Mouse (Mus musculus): ENCODE results near the gene Pip5k1b.

Gene Pip5k1b

DNA sequence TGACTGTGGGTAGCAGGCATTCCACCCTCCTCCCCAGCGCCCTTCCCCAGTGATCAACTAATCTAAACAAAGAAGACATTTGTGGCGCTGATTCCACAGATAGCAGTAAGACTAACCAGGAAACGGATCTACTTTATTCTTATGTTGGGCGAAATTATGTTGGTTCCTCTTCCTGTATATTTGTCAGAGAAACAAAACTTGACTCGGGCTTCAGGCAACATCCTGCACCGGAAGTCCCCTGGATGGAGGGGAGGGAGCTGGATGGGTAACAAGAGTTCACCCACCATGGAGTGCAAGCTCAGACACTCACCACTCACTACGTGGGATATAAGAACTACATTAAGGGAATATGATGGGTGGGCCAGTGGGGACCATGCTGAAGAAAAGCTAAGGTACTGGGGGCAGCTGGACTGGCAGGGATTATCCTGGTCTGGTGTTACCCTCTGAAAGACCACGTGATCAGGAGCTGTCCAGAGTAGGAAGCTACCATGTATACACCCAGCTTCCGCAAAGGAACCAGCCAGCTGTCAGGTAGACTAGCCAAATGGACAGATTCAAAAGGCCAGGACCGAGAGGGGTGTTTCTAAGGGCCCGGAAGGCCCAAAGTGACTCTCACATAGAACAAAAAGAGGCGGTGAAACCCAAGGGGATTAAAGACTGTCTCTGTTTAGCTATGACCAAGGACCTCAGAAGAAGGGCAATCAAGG lies 219.1 kb downstream of the Pip5k1b start:
- no peak for DNase-seq (ENCODE audit: low read depth)

DNA sequence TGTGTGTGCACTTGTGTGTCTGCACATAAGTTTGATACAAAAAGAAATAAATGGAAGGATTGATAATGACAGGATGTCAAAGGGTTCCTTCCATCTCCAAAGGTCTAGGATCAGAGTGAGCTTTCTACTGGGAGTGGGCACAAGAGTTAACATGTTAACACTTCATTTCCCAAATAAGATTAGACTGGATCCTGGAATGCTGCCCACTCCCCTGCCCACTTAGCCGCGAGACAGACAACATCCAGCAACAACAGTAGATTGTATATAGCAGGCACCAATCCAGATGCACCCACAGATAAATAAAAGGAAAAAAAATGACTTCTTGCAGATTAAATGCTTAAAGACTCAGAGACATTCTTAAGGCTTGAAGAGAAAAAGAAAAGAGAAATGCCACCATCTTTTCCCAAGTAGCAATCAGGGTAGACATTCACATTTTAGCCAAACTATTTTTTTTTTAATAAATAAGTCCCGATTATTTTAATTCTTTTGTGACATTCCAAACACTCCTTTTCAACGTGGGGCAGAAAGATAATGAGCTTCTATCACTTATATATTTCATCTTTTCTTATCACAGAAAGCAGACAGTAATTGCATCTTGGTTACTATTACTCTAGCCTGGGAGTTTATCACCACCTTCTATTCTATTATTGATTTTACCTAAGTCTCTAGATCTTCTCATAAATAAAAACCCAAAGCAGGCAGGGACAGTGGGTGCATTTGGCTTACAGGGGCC lies 219.9 kb downstream of the Pip5k1b start:
- no peak for DNase-seq (ENCODE audit: low read depth)

DNA sequence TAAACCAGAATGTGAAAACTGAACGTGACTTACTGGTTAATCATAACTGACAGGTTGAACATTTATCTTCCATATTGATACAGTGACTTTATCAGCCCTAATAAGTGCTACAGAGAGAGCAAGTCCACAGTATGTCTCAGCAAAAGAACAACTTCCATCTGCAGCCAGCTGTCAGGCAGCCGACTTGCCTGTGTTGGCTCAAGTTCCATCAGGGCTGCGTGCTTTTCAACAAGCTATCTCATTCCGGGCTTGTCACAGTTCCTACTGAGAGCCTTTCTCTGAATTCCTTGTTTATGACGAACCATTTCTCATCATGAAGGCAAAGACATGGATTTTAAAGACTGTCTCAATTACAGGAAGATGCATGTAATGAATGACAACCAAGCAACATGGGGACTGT lies 222.7 kb downstream of the Pip5k1b start:
- no peak for DNase-seq (ENCODE audit: low read depth)

DNA sequence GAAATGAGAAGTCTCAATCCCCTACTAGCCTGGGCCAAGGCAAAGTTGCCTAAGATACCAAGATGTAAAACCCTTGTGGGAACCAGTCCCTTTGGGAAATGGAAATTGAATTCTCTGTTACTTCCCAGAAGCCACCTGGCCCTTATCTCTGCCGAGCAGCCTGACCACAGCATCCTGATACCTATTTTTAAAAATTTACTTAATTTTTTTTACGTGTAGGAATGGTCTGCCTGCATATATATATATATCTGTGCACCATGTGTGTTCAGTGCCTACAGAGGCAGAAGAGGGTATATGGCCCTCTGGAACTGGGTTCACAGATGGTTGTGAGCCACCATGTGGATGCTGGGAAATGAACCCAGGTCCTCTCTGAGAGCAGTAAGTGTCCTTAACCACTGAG lies 224.4 kb downstream of the Pip5k1b start:
- DNase-seq (ENCODE audit: low read depth): no peak

DNA sequence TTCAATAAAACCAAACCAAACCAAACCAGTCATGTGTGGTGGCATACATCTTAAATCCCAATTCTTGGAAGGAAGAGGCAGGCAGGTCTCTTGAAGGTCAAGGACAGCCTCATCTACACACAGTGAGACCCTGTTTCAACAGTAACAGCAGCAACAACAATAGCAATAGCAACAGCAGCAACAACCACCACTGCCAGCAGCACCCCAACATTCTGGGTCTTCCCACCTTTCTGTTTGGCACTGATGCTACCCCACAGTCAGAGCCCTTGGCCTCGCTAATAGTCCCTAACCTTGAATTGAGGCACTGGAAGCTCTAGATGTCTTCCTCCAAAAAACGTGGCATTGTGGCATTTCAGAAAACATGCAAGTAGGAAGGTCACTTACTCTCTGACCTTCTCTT lies 225.3 kb downstream of the Pip5k1b start:
- no peak for DNase-seq (ENCODE audit: low read depth)

DNA sequence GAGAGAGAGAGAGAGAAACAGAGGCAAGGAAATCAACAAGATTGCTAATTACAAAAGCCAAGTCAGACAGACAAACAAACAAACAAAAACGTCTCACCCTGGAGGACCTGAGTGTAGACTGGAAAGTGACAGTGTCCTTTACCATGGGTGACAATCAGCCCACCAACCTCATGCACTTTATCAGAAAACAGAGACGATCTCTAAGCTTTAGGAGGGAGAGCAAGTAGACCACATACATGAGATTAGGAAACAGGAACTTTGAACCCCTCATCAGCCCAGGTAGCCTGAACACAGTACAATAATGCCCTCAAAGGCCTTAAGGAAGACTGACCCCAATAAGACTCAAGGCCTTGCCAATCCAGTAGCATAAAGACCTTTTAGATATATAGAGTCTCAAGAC lies 227.8 kb downstream of the Pip5k1b start:
- no peak for DNase-seq (ENCODE audit: low read depth)

DNA sequence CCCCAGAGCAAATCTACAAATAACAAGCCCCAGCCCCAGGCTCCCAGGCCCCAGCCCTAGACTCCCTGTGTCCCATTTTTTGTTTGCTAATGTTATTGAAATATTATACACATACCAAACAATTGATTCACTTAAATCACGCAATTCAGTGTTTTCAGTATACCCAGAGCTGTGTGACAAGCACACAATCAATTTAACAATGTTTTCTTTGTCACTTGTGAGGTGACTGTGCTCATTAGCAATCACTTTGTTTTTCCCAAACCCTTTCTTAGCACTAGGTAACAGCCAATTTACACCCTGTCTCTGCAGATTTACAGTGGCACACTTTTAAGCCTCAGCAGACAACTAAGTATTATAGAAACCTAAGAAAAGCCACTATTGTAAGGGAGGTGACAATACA lies 228.7 kb downstream of the Pip5k1b start:
- DNase-seq (ENCODE audit: low read depth): no peak

DNA sequence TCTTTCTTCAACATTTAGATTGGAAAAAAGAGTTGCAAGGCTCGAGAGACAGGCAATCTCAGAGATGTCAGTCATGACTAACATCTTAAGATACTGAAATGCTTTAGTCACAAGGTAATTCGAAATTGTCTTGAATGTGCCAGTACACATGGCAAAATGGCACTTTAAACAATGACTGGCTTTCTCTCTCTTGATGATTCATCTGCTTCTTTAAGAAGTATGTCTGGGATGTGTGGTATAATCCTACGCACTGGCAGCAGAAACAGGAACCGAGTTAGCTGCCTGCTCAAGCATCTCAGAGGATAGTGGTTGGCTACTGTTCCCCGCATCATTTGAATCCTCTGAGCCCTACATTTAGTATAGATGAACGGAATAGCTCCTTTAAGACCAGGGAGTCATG lies 230.0 kb downstream of the Pip5k1b start:
- DNase-seq (ENCODE audit: low read depth): no peak

DNA sequence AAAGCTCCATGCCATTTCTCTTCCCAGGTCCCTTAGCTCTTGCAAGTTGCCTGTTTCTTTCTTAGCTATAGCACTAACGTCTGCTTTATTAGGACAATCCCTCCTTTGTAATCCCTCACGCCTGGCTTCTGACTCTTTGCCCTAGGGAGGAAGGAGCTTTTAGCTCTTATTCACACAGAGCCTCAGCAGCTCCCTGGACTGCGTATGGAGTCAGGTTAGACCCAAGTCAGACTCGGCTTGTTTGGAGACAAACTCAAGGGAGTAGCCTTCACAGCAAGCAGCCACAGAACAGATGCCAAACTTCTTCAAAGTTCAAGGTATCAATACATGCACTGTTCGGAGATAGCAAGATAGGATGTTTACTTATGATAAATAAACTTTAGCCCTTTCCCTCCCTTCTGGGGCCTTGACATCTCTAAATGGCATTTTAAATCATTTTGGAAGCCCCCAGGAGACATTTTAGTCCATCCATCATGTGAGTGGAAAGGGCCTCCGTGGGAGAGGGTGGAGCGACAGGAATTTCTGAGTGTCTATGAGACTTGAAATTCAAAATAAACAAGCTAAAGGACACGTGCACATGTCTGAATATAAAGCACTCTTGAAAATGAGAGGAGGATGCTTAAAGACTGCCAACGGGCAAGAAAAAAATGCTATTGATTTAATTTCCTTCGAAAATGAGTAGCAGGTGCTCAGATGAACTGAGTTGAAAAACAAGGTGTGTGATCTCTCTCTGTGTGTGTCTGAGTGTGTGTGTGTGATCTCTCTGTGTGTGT lies 231.6 kb downstream of the Pip5k1b start:
- no peak for DNase-seq (ENCODE audit: low read depth)

DNA sequence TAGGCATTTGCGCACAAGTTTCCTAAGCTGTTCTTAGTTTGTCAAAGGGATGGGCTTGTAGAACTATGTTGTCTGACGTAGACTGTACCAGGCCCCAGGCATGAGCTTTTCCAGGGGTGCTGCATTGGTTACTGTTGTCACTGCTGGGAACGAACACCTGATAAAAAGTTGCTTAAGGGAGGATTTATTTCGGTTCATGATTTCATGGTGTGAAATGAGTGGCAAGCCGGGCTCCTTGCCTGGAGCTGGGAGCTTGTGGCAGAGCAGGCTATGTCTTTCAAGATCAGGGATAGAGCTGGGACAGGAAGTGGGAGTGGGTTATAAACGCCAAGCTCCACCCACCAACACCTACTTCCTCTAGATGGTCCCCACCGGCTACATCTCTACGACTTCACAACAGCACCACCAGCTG lies 233.8 kb downstream of the Pip5k1b start:
- no peak for DNase-seq (ENCODE audit: low read depth)

DNA sequence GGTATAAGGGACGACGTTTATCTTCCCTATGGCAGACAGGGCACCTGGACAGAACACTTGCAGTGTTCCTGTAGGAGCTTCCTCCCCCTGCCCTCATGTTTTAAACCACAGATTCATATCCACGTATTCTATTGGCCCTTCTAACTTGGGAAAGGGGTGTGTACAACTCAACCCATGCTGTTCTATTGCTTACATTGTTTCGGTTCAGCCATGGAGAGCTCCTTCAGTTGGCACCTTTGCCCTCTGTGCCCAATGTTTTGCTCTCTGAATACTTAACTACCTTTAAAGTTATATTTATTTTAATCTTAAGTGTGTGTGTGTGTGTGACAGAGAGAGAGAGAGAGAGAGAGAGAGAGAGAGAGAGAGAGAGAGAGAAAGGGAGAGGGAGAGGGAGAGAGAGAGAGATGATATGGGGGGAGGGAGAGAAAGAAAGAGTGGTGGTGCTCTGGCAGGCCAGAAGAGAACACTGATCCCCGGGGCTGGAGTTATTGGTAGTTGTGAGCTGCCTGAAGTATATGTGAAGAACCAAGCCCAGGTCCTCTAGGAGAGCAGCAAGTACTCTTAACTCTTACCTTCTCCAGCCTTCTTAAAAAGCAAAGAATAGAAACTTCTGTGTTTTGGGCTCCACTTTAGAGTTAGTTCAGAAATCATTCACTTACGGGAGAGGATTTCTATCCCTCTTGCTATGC lies 234.3 kb downstream of the Pip5k1b start:
- DNase-seq (ENCODE audit: low read depth): no peak

DNA sequence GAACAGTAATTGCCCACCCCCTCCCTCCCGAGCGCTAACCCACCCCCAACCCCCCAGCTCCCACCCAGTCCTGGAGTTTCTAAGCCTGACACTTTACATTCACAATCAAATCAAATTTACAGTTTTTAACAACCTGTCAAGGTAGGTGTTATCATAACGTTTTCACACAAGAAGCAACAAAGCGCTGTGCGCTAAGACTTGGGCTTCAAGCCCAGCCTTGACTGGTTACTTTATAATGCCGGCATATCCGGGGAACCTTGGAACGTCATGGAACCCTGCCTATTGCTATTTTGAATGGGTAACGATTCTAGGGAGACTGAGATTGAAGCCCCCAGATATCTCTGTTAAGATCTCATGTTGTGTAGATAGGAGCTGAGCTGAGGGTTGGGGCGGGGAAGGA lies 237.5 kb downstream of the Pip5k1b start:
- DNase-seq (ENCODE audit: low read depth): no peak

DNA sequence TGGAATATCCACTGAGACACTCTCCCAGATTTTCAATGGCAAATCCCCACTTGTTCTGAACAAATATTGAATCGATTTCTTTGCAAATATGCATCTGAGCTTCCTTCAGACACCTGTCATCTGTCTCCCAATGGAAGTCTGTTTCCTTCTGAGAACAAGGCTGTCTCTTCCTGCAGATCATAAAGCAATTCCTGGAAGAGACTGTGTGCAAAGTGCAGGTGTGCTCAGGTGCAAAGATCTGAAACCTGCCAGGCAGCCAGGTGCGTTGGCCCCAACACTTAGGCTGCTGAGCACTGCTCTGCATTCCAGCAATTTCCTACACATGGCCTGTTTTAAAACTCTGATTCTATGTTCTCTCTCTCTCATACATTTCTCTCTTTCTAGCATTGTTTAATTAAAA lies 237.9 kb downstream of the Pip5k1b start:
- no peak for DNase-seq (ENCODE audit: low read depth)

DNA sequence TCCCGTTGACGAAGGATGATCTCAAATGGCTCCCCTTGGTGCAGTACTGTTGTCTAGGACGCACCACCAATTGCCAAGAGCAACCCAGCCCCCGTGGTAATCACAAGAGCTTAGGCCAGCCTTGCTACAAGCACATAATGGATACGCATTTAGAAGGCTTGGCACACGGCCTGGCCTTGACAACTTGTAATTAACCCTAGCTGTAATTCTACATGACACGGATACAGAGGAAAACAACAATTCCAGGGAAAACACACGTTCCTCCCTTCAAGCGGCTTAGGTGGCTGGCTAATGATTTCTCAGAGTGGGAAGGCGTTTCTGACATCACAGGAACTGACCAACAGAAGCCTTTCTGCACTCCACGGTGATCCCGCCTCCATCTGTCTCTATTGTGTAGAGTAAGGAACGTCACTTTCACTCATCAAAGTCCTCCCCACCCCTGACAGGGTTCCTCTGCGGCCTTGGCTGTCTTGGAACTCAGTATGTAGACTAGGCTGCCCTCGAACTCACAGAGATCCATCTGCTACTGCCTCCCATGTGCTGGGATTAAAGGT lies 238.6 kb downstream of the Pip5k1b start:
- no peak for DNase-seq (ENCODE audit: low read depth)

DNA sequence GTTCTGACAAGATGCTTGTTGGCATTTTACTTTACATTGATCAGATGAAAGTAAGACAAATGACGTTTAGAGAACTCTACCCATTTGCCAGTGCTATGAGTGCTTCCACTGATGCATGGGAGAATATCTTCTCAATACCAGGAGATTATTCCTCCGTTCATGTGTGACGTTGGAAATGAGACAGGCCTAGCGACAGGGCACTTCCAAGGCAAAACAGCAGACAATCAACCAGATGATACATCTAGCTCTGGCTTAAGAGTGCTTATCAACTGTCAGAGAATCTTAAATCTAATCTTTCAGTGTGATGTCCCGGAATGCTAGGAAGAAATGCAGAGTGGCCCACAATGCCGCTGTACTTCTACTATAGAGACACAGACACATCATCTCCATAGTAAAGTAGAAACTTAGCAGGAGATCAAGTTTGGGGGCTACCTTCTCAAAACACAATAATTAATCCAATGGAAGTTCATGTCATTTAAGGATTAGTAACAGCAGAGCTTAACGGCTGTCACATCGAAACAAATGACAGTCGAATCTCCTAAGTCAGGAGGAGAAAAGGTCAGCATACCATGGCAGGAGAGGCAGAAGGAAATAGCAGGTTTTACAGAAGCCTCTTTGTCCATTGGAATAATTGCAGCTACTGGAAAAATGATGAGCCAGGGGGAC lies 239.5 kb downstream of the Pip5k1b start:
- no peak for DNase-seq (ENCODE audit: low read depth)

DNA sequence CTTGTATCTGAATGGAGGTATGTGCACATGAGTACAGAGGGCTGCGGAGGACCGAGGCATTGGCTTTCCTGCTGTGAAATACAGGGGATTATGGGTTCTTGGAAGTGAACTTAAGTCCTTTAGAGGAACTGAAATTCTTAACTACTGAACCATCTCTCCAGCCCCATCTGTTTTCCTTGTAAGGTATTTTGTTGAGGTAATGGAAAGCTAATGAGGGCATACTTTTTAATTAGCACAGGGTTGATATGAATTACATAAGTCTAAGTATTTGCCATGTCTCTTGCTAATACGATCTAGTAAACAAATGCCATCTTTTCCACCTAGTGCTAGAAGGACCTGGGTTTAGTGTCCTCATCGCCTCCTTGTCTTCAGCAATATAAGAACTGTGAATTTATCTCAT lies 240.4 kb downstream of the Pip5k1b start:
- no peak for DNase-seq (ENCODE audit: low read depth)

DNA sequence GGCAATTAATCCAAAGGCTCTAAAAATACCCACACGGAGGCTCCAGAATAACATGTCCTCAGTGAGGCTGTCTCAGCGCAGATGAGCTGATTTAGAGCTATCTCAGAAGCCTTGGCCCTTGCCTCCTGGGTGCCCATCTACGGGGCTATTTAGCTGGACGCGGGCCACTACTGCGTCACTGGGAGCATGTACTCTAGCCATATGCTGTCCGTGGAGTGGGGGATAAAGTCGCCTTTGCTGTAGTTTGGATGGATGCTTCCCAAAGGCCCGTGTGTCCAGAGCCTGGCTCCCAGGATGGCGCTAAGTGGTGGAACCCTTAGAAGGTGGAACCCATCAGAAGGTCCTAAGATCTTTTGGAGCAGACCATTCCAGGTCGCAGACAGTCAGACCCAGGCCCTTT lies 241.0 kb downstream of the Pip5k1b start:
- no peak for DNase-seq (ENCODE audit: low read depth)

DNA sequence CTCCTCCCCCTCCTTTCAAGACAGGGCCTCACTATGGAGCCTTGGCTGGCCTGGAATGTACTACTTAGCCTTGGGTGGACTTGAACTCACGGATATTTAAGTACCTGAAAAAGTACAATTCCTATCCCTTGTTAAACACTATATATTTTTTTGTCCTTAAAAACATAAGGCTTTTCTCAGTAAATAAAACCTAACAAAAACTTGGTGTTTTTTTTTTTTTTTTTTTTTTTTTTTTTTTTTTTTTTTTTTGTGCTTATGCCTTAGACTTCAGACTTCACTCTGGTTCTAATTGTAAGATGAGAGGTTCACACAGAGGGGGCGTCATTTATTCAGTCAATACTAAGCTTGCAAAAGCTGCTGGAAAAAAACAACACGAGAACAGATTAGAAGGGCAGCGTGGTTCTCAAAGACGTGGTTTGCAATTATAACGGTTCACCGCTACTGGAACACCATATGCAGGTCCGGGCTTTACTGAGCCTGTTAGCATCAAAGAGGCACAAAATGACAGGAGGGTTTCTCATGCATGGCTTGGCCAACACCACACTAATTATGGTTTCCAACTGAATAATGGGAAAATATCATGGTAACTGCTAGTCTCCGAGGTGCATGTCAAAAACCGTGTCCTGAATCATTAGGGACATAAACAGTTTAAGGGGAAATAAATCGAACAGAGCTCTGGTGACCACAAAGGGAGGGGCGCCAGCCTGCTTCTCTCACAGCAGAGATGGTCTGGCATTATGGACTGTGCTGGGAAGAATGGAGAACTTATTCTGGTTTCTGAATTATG lies 242.9 kb downstream of the Pip5k1b start:
- no peak for DNase-seq (ENCODE audit: low read depth)

DNA sequence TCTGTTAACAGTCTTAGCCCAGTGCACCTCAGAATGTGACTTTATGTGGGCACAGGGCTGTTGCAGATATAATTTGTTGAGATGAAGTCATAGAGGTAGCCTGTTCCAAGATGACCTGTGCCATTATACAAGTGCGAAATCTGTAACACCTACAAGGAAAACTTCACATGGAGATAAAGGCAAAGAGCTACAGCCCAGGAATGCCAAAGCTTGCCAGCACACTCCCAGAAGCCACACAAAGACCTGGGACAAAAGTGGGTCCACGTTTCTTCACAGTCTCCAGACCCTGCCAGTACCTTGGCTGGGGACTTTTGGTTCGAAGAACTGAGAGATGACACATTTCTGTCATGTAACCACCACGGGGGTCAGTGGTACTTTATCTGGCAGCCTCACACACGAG lies 243.6 kb downstream of the Pip5k1b start:
- DNase-seq (ENCODE audit: low read depth): no peak

DNA sequence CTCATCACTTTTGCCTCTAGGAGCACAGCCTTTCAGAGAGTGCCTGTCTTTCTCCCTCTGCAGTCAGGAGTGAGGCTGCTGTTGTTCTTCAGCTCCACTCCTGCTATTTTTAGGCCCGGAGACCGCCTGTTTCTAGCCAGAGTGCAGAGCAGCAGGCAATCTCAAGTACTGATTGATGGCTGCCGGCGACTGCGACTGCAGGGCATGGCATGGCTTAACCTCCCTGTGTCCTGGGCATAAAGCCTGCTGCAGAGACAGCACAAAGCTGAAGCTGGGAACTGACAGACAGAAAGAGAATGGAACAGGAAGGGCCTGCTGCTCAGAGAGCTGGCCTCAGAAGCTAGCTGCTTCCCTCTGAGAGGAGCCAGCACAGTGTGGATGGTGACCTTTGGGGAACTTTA lies 247.4 kb downstream of the Pip5k1b start:
- no peak for DNase-seq (ENCODE audit: low read depth)

Measured in c-Kit-positive CD71-positive TER-119-negative erythroid progenitor cells, embryonic 14.5 days (primary cell).